Mouse (Mus musculus): ENCODE results near the gene Zbtb45. TPM values are rescaled to one million over a fixed set of nuclear protein-coding genes. Genes with fewer than 3 reads are reported as not detected.

The Zbtb45 gene
- polyA plus RNA-seq, 1 experiment from 2014 or later: 11.9 TPM

DNA sequence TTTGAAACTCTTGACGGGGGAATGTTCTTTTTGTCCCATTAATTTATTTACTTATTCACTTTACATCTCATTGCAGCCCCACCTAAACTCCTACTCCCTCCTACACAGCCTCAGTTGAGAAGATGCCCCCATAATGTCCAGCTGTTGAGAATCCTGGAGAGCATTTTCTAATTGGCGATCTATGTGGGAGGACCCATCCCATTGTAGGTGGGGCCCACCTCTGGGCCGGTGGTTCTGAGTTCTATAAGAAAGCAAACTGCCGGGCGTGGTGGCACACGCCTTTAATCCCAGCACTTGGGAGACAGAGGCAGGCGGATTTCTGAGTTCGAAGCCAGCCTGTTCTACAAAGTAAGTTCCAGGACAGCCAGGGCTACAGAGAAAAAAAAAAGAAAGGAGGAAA, 22.9 kb downstream of the Zbtb45 start:
- Histone ChIP-seq H3K4me2 (replicated peaks; ENCODE audit: low read depth, low read length) (no peak overlapping the region), H3K4me3 (ENCODE audit: low read depth, low read length) (no peak overlapping the region), H3K27me3 (replicated peaks; ENCODE audit: insufficient read depth, low read length) (no peaks in the 10 kb centered on the region), H3K27ac (ENCODE audit: low read length) (no peak overlapping the region), H3K9ac (replicated peaks; ENCODE audit: low read depth) (no peak overlapping the region), H3K4me1 (ENCODE audit: insufficient read depth, low read depth, low read length) (no peaks in the 10 kb centered on the region), H3K36me3 (ENCODE audit: insufficient read depth, low read length) (no peaks in the 10 kb centered on the region), H3K9me3 (ENCODE audit: low read length) (no peaks in the 10 kb centered on the region)
- 82% methylated on average over 8 of the region's 8 CpGs for WGBS
- TF ChIP-seq EP300 (IDR thresholded peaks at IDR 0.05) (no peak), CTCF (IDR thresholded peaks at IDR 0.05) (no peak)
- ATAC-seq (no peak), DNase-seq (ENCODE audit: low spot score) (no peak)

DNA sequence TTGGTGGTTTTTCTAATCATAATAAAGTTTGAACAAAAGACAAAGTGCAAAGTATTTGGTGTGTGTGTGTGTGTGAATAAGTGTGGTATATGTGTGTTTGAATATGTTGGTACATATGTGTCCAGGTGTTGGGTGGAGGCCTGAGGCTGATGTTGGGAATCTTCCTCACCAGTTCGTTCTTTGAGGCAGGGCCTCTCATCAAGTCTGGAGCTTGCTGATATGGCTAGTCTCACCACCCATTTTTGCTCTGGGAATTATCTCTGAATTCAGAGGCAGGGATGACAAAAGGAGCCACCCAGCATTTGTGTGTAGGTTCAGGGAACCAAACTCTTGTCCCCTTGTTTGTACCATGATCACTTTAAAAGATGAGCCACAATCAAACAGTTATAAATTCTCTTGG, 24.1 kb downstream of the Zbtb45 start:
- no peak for ATAC-seq
- H3K36me3 ChIP-seq (ENCODE audit: insufficient read depth, low read length): no peaks in the 10 kb centered on the region
- H3K4me3 ChIP-seq (ENCODE audit: low read depth, low read length): no peak overlapping the region
- no peak overlapping the region for H3K9ac ChIP-seq (replicated peaks; ENCODE audit: low read depth)
- no peak overlapping the region for H3K27ac ChIP-seq (ENCODE audit: low read length)
- H3K27me3 ChIP-seq (replicated peaks; ENCODE audit: insufficient read depth, low read length): no peaks in the 10 kb centered on the region
- no peak for TF ChIP-seq CTCF (IDR thresholded peaks at IDR 0.05)
- TF ChIP-seq EP300 (IDR thresholded peaks at IDR 0.05): no peak
- H3K4me2 ChIP-seq (replicated peaks; ENCODE audit: low read depth, low read length): no peak overlapping the region
- no peaks in the 10 kb centered on the region for H3K4me1 ChIP-seq (ENCODE audit: insufficient read depth, low read depth, low read length)
- H3K9me3 ChIP-seq (ENCODE audit: low read length): no peaks in the 10 kb centered on the region
- 76% methylated on average over 1 of the region's 1 CpGs for WGBS
- DNase-seq (ENCODE audit: low spot score): no peak

DNA sequence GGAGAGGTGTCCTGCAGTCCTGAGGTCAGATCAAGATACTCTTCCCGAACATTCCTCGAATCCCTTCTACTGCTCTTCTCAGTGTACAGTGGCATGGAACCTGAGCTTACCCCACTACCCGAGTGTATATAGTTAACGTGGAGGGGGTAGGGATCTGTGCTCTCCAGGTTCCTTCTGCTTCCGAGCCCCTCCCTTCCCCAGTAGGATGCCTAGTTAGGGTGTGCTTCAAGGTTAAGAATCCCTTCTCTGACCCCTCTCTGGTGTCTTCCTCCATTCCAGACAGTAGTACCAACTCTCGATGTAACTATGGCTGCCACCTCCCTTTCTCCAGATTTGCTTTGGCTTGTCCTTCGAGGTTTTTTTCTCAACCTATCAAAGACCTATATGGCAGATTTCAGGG, 29.5 kb downstream of the Zbtb45 start:
- H3K9ac ChIP-seq (replicated peaks; ENCODE audit: low read depth): no peak overlapping the region
- ATAC-seq: no peak
- no peaks in the 10 kb centered on the region for H3K9me3 ChIP-seq (ENCODE audit: low read length)
- no peak for DNase-seq (ENCODE audit: low spot score)
- 87% methylated on average over 7 of the region's 7 CpGs for WGBS
- H3K4me1 ChIP-seq (ENCODE audit: insufficient read depth, low read depth, low read length): peaks cover 3% of the 10 kb centered on the region
- H3K4me2 ChIP-seq (replicated peaks; ENCODE audit: low read depth, low read length): no peak overlapping the region
- H3K27ac ChIP-seq (ENCODE audit: low read length): peak overlapping the region; percentile 38; the same call in 1 of the 2 replicates
- no peaks in the 10 kb centered on the region for H3K27me3 ChIP-seq (replicated peaks; ENCODE audit: insufficient read depth, low read length)
- TF ChIP-seq CTCF (IDR thresholded peaks at IDR 0.05): no peak
- TF ChIP-seq EP300 (IDR thresholded peaks at IDR 0.05): no peak
- no peak overlapping the region for H3K4me3 ChIP-seq (ENCODE audit: low read depth, low read length)
- no peaks in the 10 kb centered on the region for H3K36me3 ChIP-seq (ENCODE audit: insufficient read depth, low read length)

GRCm38 (mm10) chr7:12979776-12980175, 30.1 kb downstream of the Zbtb45 start:
- H3K4me2 ChIP-seq (replicated peaks; ENCODE audit: low read depth, low read length): no peak overlapping the region
- H3K9me3 ChIP-seq (ENCODE audit: low read length): no peaks in the 10 kb centered on the region
- no peak overlapping the region for H3K9ac ChIP-seq (replicated peaks; ENCODE audit: low read depth)
- H3K27ac ChIP-seq (ENCODE audit: low read length): 0 out of 2 replicates have a peak overlapping the region, but pooled peaks have one; percentile 93
- WGBS: 43% methylated on average over 6 of the region's 6 CpGs
- no peaks in the 10 kb centered on the region for H3K27me3 ChIP-seq (replicated peaks; ENCODE audit: insufficient read depth, low read length)
- peaks cover 3% of the 10 kb centered on the region for H3K4me1 ChIP-seq (ENCODE audit: insufficient read depth, low read depth, low read length)
- DNase-seq (ENCODE audit: low spot score): peak; percentile 11
- TF ChIP-seq EP300 (IDR thresholded peaks at IDR 0.05) (peak; percentile 78; the same call in 1 of the 2 replicates), CTCF (IDR thresholded peaks at IDR 0.05) (0 out of 2 replicates have a peak, but pooled peaks have one; percentile 24)
- H3K4me3 ChIP-seq (ENCODE audit: low read depth, low read length): no peak overlapping the region
- no peaks in the 10 kb centered on the region for H3K36me3 ChIP-seq (ENCODE audit: insufficient read depth, low read length)
- ATAC-seq: no peak

DNA sequence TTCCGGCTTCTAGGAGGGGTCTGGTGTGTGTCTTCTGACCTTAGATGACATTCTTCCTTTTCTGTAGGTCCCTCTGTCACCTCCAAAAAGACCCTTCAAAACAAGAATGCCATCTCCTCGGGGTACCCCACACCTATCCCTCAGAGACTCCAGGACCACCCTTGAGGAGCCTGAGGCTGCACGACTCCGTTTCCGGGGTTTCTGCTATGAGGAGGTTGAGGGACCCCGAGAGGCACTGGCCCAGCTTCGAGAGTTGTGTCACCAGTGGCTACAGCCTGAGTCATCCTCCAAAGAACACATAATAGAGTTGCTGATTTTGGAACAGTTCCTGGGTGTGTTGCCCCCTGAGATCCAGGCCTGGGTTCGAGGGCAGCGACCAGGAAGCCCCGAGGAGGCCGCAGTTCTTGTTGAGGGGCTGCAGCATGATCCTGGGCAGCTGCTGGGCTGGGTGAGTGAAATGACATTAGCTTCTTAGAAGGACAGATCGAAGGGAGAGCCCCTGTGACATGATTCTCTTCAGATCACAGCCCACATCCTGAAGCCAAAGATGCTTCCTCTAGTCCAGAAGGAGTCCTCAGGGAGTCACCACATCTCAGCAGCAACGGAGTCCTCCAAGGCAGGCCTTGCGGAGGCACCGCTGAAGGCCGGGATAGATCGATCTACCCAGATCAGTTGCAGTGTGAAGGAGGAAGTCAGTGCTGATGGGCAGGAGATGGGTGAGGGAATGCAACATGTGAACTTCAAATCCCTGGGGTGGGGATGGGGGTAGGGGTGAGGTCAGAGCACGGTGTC, 30.7 kb downstream of the Zbtb45 start:
- Histone ChIP-seq H3K27ac (ENCODE audit: low read length) (peak overlapping the region; percentile 93), H3K4me1 (ENCODE audit: insufficient read depth, low read depth, low read length) (peaks cover 3% of the 10 kb centered on the region), H3K36me3 (ENCODE audit: insufficient read depth, low read length) (no peaks in the 10 kb centered on the region), H3K4me3 (ENCODE audit: low read depth, low read length) (no peak overlapping the region), H3K27me3 (replicated peaks; ENCODE audit: insufficient read depth, low read length) (no peaks in the 10 kb centered on the region), H3K9me3 (ENCODE audit: low read length) (no peaks in the 10 kb centered on the region), H3K4me2 (replicated peaks; ENCODE audit: low read depth, low read length) (peak overlapping the region; percentile 75), H3K9ac (replicated peaks; ENCODE audit: low read depth) (no peak overlapping the region)
- 77% methylated on average over 18 of the region's 18 CpGs for WGBS
- no peak for ATAC-seq
- peak; percentile 19 for DNase-seq (ENCODE audit: low spot score)
- no peak for TF ChIP-seq EP300 (IDR thresholded peaks at IDR 0.05)
- no peak for TF ChIP-seq CTCF (IDR thresholded peaks at IDR 0.05)

DNA sequence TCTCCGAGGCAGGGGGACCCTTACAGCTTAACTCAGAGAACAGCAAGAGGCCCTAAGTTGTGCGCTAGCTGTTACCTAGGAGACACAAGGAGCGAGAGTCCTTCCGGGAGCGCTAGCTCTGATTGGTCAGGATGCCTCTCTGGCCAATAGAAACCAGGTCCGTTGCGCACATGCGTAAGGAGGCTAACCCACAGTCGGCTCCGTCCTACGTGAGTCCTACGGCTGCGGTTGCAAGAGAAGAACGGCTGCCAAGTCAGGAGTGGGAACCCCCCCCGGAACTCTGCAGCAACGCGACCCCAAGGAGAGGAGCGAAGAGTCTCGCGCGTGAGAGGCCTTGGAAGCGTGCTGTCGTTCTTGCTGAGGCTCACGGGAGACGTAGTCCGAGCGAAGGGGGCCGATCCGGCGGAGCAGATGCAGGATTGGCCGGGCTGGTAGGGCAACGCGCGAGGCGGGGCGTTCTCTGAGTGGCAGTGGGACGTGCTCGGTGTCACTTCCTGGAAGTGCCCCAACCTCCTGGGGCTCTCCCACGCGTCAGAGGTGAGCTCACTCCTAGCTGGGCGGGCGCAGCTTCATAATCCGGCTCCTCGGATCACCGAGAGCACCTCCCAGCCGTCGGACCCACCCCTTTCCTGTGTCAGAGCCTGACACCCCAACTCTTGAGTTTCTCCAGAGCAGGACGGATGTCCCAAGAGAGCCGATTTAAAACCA, 32.0 kb downstream of the Zbtb45 start, which contains the start of gene Zfp446:
TSS of gene Zfp446 (plus strand) at position 167 of the 708 bp plus-strand sequence.
- no peaks in the 10 kb centered on the region for H3K27me3 ChIP-seq (replicated peaks; ENCODE audit: insufficient read depth, low read length)
- TF ChIP-seq EP300 (IDR thresholded peaks at IDR 0.05) (peak; percentile 70; the same call in 1 of the 2 replicates), CTCF (IDR thresholded peaks at IDR 0.05) (no peak; the same call in 1 of the 2 replicates)
- DNase-seq (ENCODE audit: low spot score) (peak; percentile 100), ATAC-seq (peak; percentile 99)
- H3K4me3 ChIP-seq (ENCODE audit: low read depth, low read length): peak within 1 kb of the TSS; percentile 52
- peak within 1 kb of the TSS; percentile 58 for H3K9ac ChIP-seq (replicated peaks; ENCODE audit: low read depth)
- H3K4me2 ChIP-seq (replicated peaks; ENCODE audit: low read depth, low read length): peak within 1 kb of the TSS; percentile 75
- 2% methylated on average over 49 of the region's 49 CpGs for WGBS
- no peaks in the 10 kb centered on the region for H3K9me3 ChIP-seq (ENCODE audit: low read length)
- peaks cover 3% of the 10 kb centered on the region for H3K4me1 ChIP-seq (ENCODE audit: insufficient read depth, low read depth, low read length)
- H3K27ac ChIP-seq (ENCODE audit: low read length): peak within 1 kb of the TSS; percentile 93
- H3K36me3 ChIP-seq (ENCODE audit: insufficient read depth, low read length): no peaks in the 10 kb centered on the region
